Mouse (Mus musculus) heart, postnatal 0 days (tissue): ENCODE data around the gene Nanog.

ENCODE experiments used
- CTCF ChIP-seq: IDR thresholded peaks from 2 replicates; pipeline ENCODE4 v1.5.1; 2016; ENCODE audit warnings: antibody characterized with exemption, control low read depth, low read depth
- EP300 ChIP-seq: IDR thresholded peaks from 2 replicates; pipeline ENCODE4 v1.6.1; 2016; ENCODE audit warnings: antibody characterized with exemption, low read depth

DNA sequence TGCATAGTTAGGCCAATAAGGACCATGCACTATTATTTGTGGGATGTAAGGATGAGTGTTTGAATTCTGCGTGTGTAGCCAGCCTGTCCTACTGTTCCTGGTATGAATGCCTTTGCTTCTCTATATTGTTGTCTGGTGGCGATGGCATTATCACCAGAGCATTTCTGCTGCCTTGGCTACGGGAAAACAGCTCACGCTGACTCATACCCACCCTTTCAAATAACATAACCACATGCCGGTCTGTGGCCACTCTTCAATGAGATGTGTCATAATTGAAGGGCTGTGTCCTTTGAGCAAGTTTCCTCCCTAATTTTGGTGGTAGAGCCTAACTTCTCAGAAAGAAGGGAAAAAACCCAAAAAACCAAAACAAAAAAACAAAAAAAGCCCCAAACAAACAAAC, 51.4 kb downstream of the Nanog start:
- TF ChIP-seq EP300 (no peak), CTCF (no peak)
